ENCODE assay signal across 9 mouse cellular contexts in the genomic region with DNA sequence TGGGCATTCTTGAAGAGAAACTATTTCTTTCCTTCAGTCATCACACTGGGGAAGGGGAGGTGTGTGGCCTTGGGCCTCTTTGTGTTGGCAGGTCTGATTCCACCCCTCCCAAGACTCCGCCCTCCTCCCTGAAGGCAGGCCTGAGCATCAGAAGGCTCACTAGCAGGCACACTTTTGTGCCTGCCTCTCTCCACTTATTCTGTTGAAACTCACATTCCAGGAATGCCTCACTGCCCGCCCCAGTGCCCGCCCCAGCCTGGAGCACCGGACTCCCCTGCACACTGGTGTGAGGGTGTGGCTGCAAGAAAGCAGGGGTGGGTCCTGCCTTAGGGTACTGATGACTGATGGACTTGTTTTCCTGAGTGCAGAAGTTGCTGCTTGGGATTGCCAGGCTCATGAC. TPM values are rescaled to one million over a fixed set of nuclear protein-coding genes. Genes with fewer than 3 reads are reported as not detected.
DNase-seq lines count a peak whose midpoint lies in the region; ATAC-seq and TF ChIP-seq lines count a peak whose summit lies in the region.
"Had no signal": no experiment of that assay in that cellular context is flagged by ENCODE, and none has a peak within 500 bp of the region (broad histone marks: within the 10 kb centered on the region; RNA-seq: fewer than 3 reads in every experiment).

No protein-coding gene starts in this region.

- H3K9ac ChIP-seq in limb, embryonic 15.5 days, result no peak overlapping the region
- H3K9ac ChIP-seq: forebrain, embryonic 13.5 days had no signal

- peaks cover 18% of the 10 kb centered on the region; the same call in 1 of the 2 replicates for H3K36me3 ChIP-seq in limb, embryonic 15.5 days

- H3K9me3 ChIP-seq in limb, embryonic 15.5 days, result no peaks in the 10 kb centered on the region
- H3K9me3 ChIP-seq: forebrain, embryonic 13.5 days had no signal

- no peak for TF ChIP-seq CTCF in embryonic fibroblast, embryonic 13.5 days (IDR thresholded peaks at IDR 0.05; ENCODE audit: borderline replicate concordance, insufficient read depth, low read length)

- TF ChIP-seq POLR2A in embryonic fibroblast, embryonic 13.5 days (IDR thresholded peaks at IDR 0.05; ENCODE audit: low read depth, low read length), result no peak

- H3K4me2 ChIP-seq in limb, embryonic 15.5 days, result no peak overlapping the region
- H3K4me2 ChIP-seq: forebrain, embryonic 13.5 days had no signal

- H3K4me3 ChIP-seq in embryonic fibroblast, embryonic 13.5 days (ENCODE audit: insufficient read depth, low read length), result no peak overlapping the region
- no peak overlapping the region for H3K4me3 ChIP-seq in limb, embryonic 15.5 days
- H3K4me3 ChIP-seq: forebrain, embryonic 13.5 days had no signal

- peak overlapping the region; percentile 31; the same call in 1 of the 2 replicates for H3K27ac ChIP-seq in embryonic fibroblast, embryonic 13.5 days (ENCODE audit: insufficient read depth, low read length)
- peak overlapping the region; percentile 50 for H3K27ac ChIP-seq in limb, embryonic 15.5 days
- H3K27ac ChIP-seq: forebrain, embryonic 13.5 days had no signal

- 44% methylated on average over 4 of the region's 4 CpGs for WGBS in limb, embryonic 15.5 days

- H3K27me3 ChIP-seq in limb, embryonic 15.5 days, result no peaks in the 10 kb centered on the region
- H3K27me3 ChIP-seq: forebrain, embryonic 13.5 days had no signal

- peak; percentile 37 for ATAC-seq in limb, embryonic 15.5 days (ENCODE audit: insufficient number of reproducible peaks, low FRiP score, low TSS enrichment, low read depth)
- ATAC-seq: forebrain, embryonic 13.5 days had no signal

- peak; percentile 59 for DNase-seq in urinary bladder, postnatal 14 days (ENCODE audit: low spot score)
- DNase-seq in urinary bladder, adult 2 months (ENCODE audit: low spot score), result no peak
- no peak for DNase-seq in adrenal gland, postnatal 4 days (ENCODE audit: low spot score in 2 of 2)
- no peak for DNase-seq in cerebellum, adult 11 months
- DNase-seq in gastrocnemius, postnatal 25 days, result no peak
- DNase-seq: layer of hippocampus, postnatal 36 days had no signal

- peaks cover 12% of the 10 kb centered on the region for H3K4me1 ChIP-seq in embryonic fibroblast, embryonic 13.5 days (ENCODE audit: control insufficient read depth, insufficient read depth, low read length)
- H3K4me1 ChIP-seq in limb, embryonic 15.5 days, result peaks cover 45% of the 10 kb centered on the region

RNA-seq across cellular contexts. Expression of gene Htra1, which starts 46.5 kb away (rescaled TPM):
- polyA plus RNA-seq in urinary bladder, adult 2 months (2012; rRNA removed), result 184 and 275 TPM in 2 replicates
- polyA plus RNA-seq in embryonic fibroblast, embryonic 13.5 days (2011; ENCODE audit: insufficient read length, low read depth, missing spikeins), result 195 and 242 TPM in 2 replicates
- polyA plus RNA-seq in limb, embryonic 15.5 days (2015; fragmentation: Nextera tagmentation; extraction: Ambion mirVana), result 317 and 324 TPM in 2 replicates
- 10 to 100 TPM; 52.9 to 66.2 TPM for total RNA-seq in adrenal gland, postnatal 4 days (2021)
- total RNA-seq in gastrocnemius, postnatal 25 days (2021), result 10 to 100 TPM; 31.9 to 34.9 TPM

RNA-seq across cellular contexts. Expression of gene Dmbt1, which starts 49.5 kb away (rescaled TPM):
- polyA plus RNA-seq in urinary bladder, adult 2 months (2012; rRNA removed), result 0.26 and 0.46 TPM in 2 replicates
- not detected in 2 replicates for polyA plus RNA-seq in embryonic fibroblast, embryonic 13.5 days (2011; ENCODE audit: insufficient read length, low read depth, missing spikeins)
- 0.03 and 0.04 TPM in 2 replicates for polyA plus RNA-seq in limb, embryonic 15.5 days (2015; fragmentation: Nextera tagmentation; extraction: Ambion mirVana)
- total RNA-seq in adrenal gland, postnatal 4 days (2021), result 100 to 1,000 TPM in 1 of 2 experiments, under 1 TPM in 1; 0.06 to 107 TPM
- total RNA-seq in gastrocnemius, postnatal 25 days (2021), result not detected
- total RNA-seq: layer of hippocampus, postnatal 36 days had no signal
